ENCODE assay signal across 8 mouse cellular contexts in genomic region chr11:50026521-50027090, GRCm38 (mm10). TPM values are rescaled to one million over a fixed set of nuclear protein-coding genes. Genes with fewer than 3 reads are reported as not detected.
DNase-seq lines count a peak whose midpoint lies in the region; ATAC-seq and TF ChIP-seq lines count a peak whose summit lies in the region.

No protein-coding gene starts in this region.

- no peak overlapping the region for H3K27ac ChIP-seq in kidney, embryonic 15.5 days
- no peak overlapping the region for H3K27ac ChIP-seq in kidney, adult 2 months (ENCODE audit: insufficient read depth, low read depth, low read length)
- H3K27ac ChIP-seq in forebrain, embryonic 15.5 days (replicated peaks): peak overlapping the region; percentile 97
- H3K27ac ChIP-seq in limb, embryonic 14.5 days (replicated peaks; ENCODE audit: low read depth, low read length): no peak overlapping the region
- H3K27ac ChIP-seq in thymus, adult 2 months (ENCODE audit: control insufficient read depth, insufficient read depth, low read length): no peak overlapping the region

- peaks cover 21% of the 10 kb centered on the region for H3K4me1 ChIP-seq in kidney, embryonic 15.5 days
- peaks cover 9% of the 10 kb centered on the region for H3K4me1 ChIP-seq in kidney, adult 2 months (ENCODE audit: control insufficient read depth, insufficient read depth, low read length)
- peaks cover 39% of the 10 kb centered on the region for H3K4me1 ChIP-seq in forebrain, embryonic 15.5 days
- H3K4me1 ChIP-seq in limb, embryonic 14.5 days (ENCODE audit: control insufficient read depth, insufficient read depth, low read length): peaks cover 18% of the 10 kb centered on the region
- peaks cover 2% of the 10 kb centered on the region; the same call in 1 of the 2 replicates for H3K4me1 ChIP-seq in thymus, adult 2 months (replicated peaks; ENCODE audit: control insufficient read depth, insufficient read depth, low read length)

- no peak for ATAC-seq in kidney, embryonic 15.5 days (replicated peaks; ENCODE audit: low FRiP score)
- ATAC-seq in forebrain, embryonic 15.5 days (replicated peaks): no peak
- ATAC-seq in limb, embryonic 14.5 days (ENCODE audit: low FRiP score, low read depth): no peak

- TF ChIP-seq POLR2A in kidney, adult 2 months (IDR thresholded peaks at IDR 0.05; ENCODE audit: low read depth, low read length): no peak
- no peak for TF ChIP-seq POLR2A in limb, embryonic 14.5 days (IDR thresholded peaks at IDR 0.05; ENCODE audit: borderline replicate concordance, extremely low read depth, insufficient read depth, insufficient read length)
- no peak for TF ChIP-seq POLR2A in thymus, adult 2 months (IDR thresholded peaks at IDR 0.05; ENCODE audit: control insufficient read depth, extremely low read depth, insufficient read depth, low read length, poor library complexity)

- no peaks in the 10 kb centered on the region for H3K36me3 ChIP-seq in kidney, embryonic 15.5 days
- no peaks in the 10 kb centered on the region for H3K36me3 ChIP-seq in kidney, adult 2 months (ENCODE audit: control insufficient read depth, insufficient read depth, low read length)
- no peaks in the 10 kb centered on the region for H3K36me3 ChIP-seq in forebrain, embryonic 15.5 days
- H3K36me3 ChIP-seq in limb, embryonic 14.5 days (ENCODE audit: control insufficient read depth, insufficient read depth, low read length): no peaks in the 10 kb centered on the region
- H3K36me3 ChIP-seq in thymus, adult 2 months (ENCODE audit: control insufficient read depth, insufficient read depth, low read length): no peaks in the 10 kb centered on the region

- DNase-seq in kidney, adult 2 months: no peak
- no peak for DNase-seq in limb, embryonic 14.5 days (ENCODE audit: low spot score)
- peak; percentile 24 for DNase-seq in naive thymus-derived CD4-positive, alpha-beta T cell, adult 2 months (ENCODE audit: low read depth)
- DNase-seq in thymus, adult 2 months: no peak
- DNase-seq in layer of hippocampus, postnatal 25 days (ENCODE audit: extremely low spot score in 1 of 2, low spot score in 1 of 2): no peak
- DNase-seq in urinary bladder, postnatal 36 days (ENCODE audit: low spot score in 2 of 2): no peak

- peak overlapping the region; percentile 86 for H3K9ac ChIP-seq in kidney, embryonic 15.5 days
- peak overlapping the region; percentile 98 for H3K9ac ChIP-seq in forebrain, embryonic 15.5 days (replicated peaks)
- H3K9ac ChIP-seq in limb, embryonic 14.5 days (ENCODE audit: low read depth, low read length, severe bottlenecking): peak overlapping the region; percentile 98; the same call in 1 of the 2 replicates

- H3K27me3 ChIP-seq in kidney, embryonic 15.5 days: peaks cover 8% of the 10 kb centered on the region; the same call in 1 of the 2 replicates
- H3K27me3 ChIP-seq in kidney, adult 2 months (replicated peaks; ENCODE audit: control insufficient read depth, insufficient read depth, low read length): no peaks in the 10 kb centered on the region
- H3K27me3 ChIP-seq in forebrain, embryonic 15.5 days: no peaks in the 10 kb centered on the region
- no peaks in the 10 kb centered on the region for H3K27me3 ChIP-seq in limb, embryonic 14.5 days (ENCODE audit: control insufficient read depth, insufficient read depth, low read length)
- H3K27me3 ChIP-seq in thymus, adult 2 months (ENCODE audit: control insufficient read depth, insufficient read depth, low read length): no peaks in the 10 kb centered on the region

- H3K4me2 ChIP-seq in kidney, embryonic 15.5 days: peak overlapping the region; percentile 71
- H3K4me2 ChIP-seq in forebrain, embryonic 15.5 days (replicated peaks): peak overlapping the region; percentile 64
- peak overlapping the region; percentile 63 for H3K4me2 ChIP-seq in limb, embryonic 14.5 days (replicated peaks; ENCODE audit: low read depth, low read length, severe bottlenecking)

- peak overlapping the region; percentile 75 for H3K4me3 ChIP-seq in kidney, embryonic 15.5 days (replicated peaks)
- no peak overlapping the region for H3K4me3 ChIP-seq in kidney, adult 2 months (ENCODE audit: insufficient read depth, low read depth, low read length)
- H3K4me3 ChIP-seq in forebrain, embryonic 15.5 days: peak overlapping the region; percentile 97
- peak overlapping the region; percentile 97 for H3K4me3 ChIP-seq in limb, embryonic 14.5 days (replicated peaks; ENCODE audit: low read length)
- H3K4me3 ChIP-seq in thymus, adult 2 months (ENCODE audit: control insufficient read depth, insufficient read depth, low read length): no peak overlapping the region

- 38% methylated on average over 3 of the region's 3 CpGs for WGBS in kidney, embryonic 15.5 days
- WGBS in kidney, adult 2 months: 25% methylated on average over 3 of the region's 3 CpGs
- 8% methylated on average over 3 of the region's 3 CpGs for WGBS in forebrain, embryonic 15.5 days
- 17% methylated on average over 3 of the region's 3 CpGs for WGBS in limb, embryonic 14.5 days
- WGBS in thymus, adult 2 months: 4% methylated on average over 3 of the region's 3 CpGs

- no peaks in the 10 kb centered on the region for H3K9me3 ChIP-seq in kidney, embryonic 15.5 days (replicated peaks)
- no peaks in the 10 kb centered on the region for H3K9me3 ChIP-seq in forebrain, embryonic 15.5 days
- no peaks in the 10 kb centered on the region for H3K9me3 ChIP-seq in limb, embryonic 14.5 days (ENCODE audit: control insufficient read depth, low read length)

- TF ChIP-seq CTCF in kidney, adult 2 months (conservative IDR thresholded peaks at IDR 0.05; ENCODE audit: insufficient read depth, insufficient read length, low read depth, low read length): no peak
- no peak for TF ChIP-seq CTCF in thymus, adult 2 months (IDR thresholded peaks at IDR 0.05; ENCODE audit: borderline replicate concordance, control insufficient read depth, extremely low read depth, insufficient read depth, low read length, poor library complexity)

RNA-seq across cellular contexts. Expression of gene Rnf130, which starts 1.5 kb away (rescaled TPM):
- 59.1 and 62.8 TPM in 2 replicates for polyA plus RNA-seq in kidney, embryonic 15.5 days (2015; fragmentation: Nextera tagmentation; extraction: Ambion mirVana)
- polyA plus RNA-seq in kidney, adult 2 months (2012; rRNA removed): 60.1 and 69.5 TPM in 2 replicates
- polyA plus RNA-seq in forebrain, embryonic 15.5 days (2015; fragmentation: Nextera tagmentation; extraction: Ambion mirVana): 75.8 and 78.0 TPM in 2 replicates
- 56.7 and 57.0 TPM in 2 replicates for polyA plus RNA-seq in limb, embryonic 14.5 days (2012; rRNA removed)
- 90.3 and 105 TPM in 2 replicates for polyA plus RNA-seq in limb, embryonic 14.5 days (2014; fragmentation: Nextera tagmentation; extraction: Ambion mirVana)
- polyA plus RNA-seq in thymus, adult 2 months (2012; rRNA removed): 30.3 and 41.1 TPM in 2 replicates
- total RNA-seq in layer of hippocampus, postnatal 25 days (2021): 10 to 100 TPM; 80.3 to 81.6 TPM

Comparison
In these comparisons a context has a peak if more than half of its experiments do, and no peak if none do; other contexts are left out.
1. H3K4me3 ChIP-seq: peak in kidney, embryonic 15.5 days (single experiment), forebrain, embryonic 15.5 days (single experiment) and limb, embryonic 14.5 days (single experiment); none in kidney, adult 2 months (single experiment) and thymus, adult 2 months (single experiment).
2. Peak in every context shown above with its lines, with median percentiles within 50 percentile points of each other: H3K4me2 ChIP-seq and H3K9ac ChIP-seq.